Mouse (Mus musculus): ENCODE measurements around the gene Galnt7. TPM values are rescaled to one million over a fixed set of nuclear protein-coding genes. Genes with fewer than 3 reads are reported as not detected.
A peak's percentile ranks its signal among the peaks of the same experiment; 100 is the strongest.

Galnt7 gene
- polyA plus RNA-seq, 1 experiment: 2.0 TPM

- TF ChIP-seq CTCF (IDR thresholded peaks at IDR 0.05; ENCODE audit: extremely low read depth, insufficient read depth, insufficient read length, insufficient replicate concordance) (no peak), POLR2A (IDR thresholded peaks at IDR 0.05; ENCODE audit: low read depth, low read length) (no peak)
- 0 out of 2 replicates have a peak, but pooled peaks cover 2% of the 10 kb centered on the region for H3K36me3 ChIP-seq (ENCODE audit: control insufficient read depth, insufficient read depth, low read length)
- WGBS: under 1% methylated on average over 54 of the region's 54 CpGs
- DNase-seq (ENCODE audit: low read depth in 1 of 2, low spot score in 2 of 2): peak in 1 of 2 experiments; percentile 34
- H3K4me3 ChIP-seq (ENCODE audit: extremely low read depth, insufficient read depth, insufficient read length): peak overlapping the region; percentile 97
- H3K4me1 ChIP-seq (ENCODE audit: control insufficient read depth, insufficient read depth, insufficient read length): peaks cover 3% of the 10 kb centered on the region; the same call in 1 of the 2 replicates
- peak overlapping the region; percentile 89 for H3K27ac ChIP-seq (ENCODE audit: insufficient read depth, low read length)
- H3K27me3 ChIP-seq (ENCODE audit: control insufficient read depth, insufficient read depth, low read length): no peaks in the 10 kb centered on the region
Observed at GRCm38 (mm10) chr8:57486491-57487440, 166.1 kb downstream of the Galnt7 start.

DNA sequence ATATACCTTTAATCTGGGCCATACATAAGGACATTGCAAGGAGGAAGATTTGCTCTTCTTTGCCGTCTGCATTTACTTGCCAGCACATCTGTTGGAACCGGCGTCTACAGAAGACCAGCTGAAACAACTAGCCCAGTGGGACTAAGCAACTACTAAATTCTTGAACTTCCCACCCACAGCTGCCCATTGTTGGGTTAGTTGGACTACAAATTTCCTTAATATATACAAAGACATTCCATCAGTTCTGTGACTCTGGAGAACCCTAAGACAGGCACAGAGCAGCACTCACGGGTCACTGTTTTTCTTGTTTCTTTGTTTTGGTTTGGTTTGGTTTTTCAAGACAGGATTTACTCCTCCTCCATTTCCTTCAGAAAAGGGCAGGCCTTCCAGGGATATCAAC is 172.2 kb downstream of the Galnt7 start:
- H3K4me1 ChIP-seq (ENCODE audit: control insufficient read depth, insufficient read depth, insufficient read length): peaks cover under 1% of the 10 kb centered on the region
- TF ChIP-seq POLR2A (IDR thresholded peaks at IDR 0.05; ENCODE audit: low read depth, low read length) (no peak), CTCF (IDR thresholded peaks at IDR 0.05; ENCODE audit: extremely low read depth, insufficient read depth, insufficient read length, insufficient replicate concordance) (no peak)
- H3K27me3 ChIP-seq (ENCODE audit: control insufficient read depth, insufficient read depth, low read length): no peaks in the 10 kb centered on the region
- WGBS: 93% methylated on average over 4 of the region's 4 CpGs
- no peak overlapping the region for H3K4me3 ChIP-seq (ENCODE audit: extremely low read depth, insufficient read depth, insufficient read length)
- 0 out of 2 replicates have a peak, but pooled peaks cover 2% of the 10 kb centered on the region for H3K36me3 ChIP-seq (ENCODE audit: control insufficient read depth, insufficient read depth, low read length)
- DNase-seq (ENCODE audit: low read depth in 1 of 2, low spot score in 2 of 2): no peak
- no peak overlapping the region for H3K27ac ChIP-seq (ENCODE audit: insufficient read depth, low read length)

DNA sequence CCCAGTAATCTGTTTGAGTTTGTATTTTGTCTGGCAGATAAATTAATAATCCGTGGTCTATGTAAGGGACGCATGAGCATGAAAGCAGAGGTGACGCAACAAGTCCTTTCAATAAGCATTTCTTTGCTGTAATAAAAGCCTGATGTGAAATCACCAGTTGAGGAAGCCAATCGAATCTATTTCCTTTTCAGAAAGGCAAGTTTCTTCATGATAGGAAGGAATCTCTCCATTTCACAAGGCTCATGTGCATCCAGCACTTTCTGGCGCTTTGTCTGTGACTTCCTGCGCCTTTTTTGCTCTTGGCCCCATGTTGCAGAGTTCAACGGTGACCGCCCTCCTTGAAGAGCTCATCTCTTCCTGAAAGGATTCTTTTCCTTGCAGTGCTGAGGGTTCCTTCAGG is 173.1 kb downstream of the Galnt7 start:
- H3K4me1 ChIP-seq (ENCODE audit: control insufficient read depth, insufficient read depth, insufficient read length): no peaks in the 10 kb centered on the region; the same call in 1 of the 2 replicates
- TF ChIP-seq POLR2A (IDR thresholded peaks at IDR 0.05; ENCODE audit: low read depth, low read length) (no peak), CTCF (IDR thresholded peaks at IDR 0.05; ENCODE audit: extremely low read depth, insufficient read depth, insufficient read length, insufficient replicate concordance) (no peak)
- 95% methylated on average over 8 of the region's 8 CpGs for WGBS
- no peak overlapping the region for H3K4me3 ChIP-seq (ENCODE audit: extremely low read depth, insufficient read depth, insufficient read length)
- DNase-seq (ENCODE audit: low read depth in 1 of 2, low spot score in 2 of 2): no peak
- no peaks in the 10 kb centered on the region for H3K27me3 ChIP-seq (ENCODE audit: control insufficient read depth, insufficient read depth, low read length)
- H3K27ac ChIP-seq (ENCODE audit: insufficient read depth, low read length): no peak overlapping the region
- 0 out of 2 replicates have a peak, but pooled peaks cover 2% of the 10 kb centered on the region for H3K36me3 ChIP-seq (ENCODE audit: control insufficient read depth, insufficient read depth, low read length)

DNA sequence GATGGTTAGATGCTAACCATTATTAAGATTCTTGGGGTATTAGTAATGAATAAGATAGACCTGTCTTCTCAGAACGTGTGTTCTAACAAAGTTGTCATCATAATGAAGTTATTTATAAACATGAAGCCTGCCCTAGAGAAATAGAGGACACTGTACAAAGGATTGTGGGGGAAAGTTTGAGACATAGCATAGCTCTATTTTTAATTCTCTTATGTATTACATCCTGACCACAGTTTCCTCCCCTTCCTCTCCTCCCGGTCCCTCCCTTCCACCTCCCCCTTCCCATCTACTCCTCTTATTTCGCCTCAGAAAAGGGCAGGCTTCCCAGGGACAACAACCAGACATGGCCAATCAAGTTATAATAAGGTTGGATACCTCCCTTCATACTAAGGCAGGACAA is 174.4 kb downstream of the Galnt7 start:
- TF ChIP-seq CTCF (IDR thresholded peaks at IDR 0.05; ENCODE audit: extremely low read depth, insufficient read depth, insufficient read length, insufficient replicate concordance): no peak
- no peak for TF ChIP-seq POLR2A (IDR thresholded peaks at IDR 0.05; ENCODE audit: low read depth, low read length)
- WGBS: 17% methylated on average over 3 of the region's 3 CpGs
- Histone ChIP-seq H3K4me3 (ENCODE audit: extremely low read depth, insufficient read depth, insufficient read length) (no peak overlapping the region), H3K4me1 (ENCODE audit: control insufficient read depth, insufficient read depth, insufficient read length) (no peaks in the 10 kb centered on the region; the same call in 1 of the 2 replicates), H3K36me3 (ENCODE audit: control insufficient read depth, insufficient read depth, low read length) (0 out of 2 replicates have a peak, but pooled peaks cover 2% of the 10 kb centered on the region), H3K27me3 (ENCODE audit: control insufficient read depth, insufficient read depth, low read length) (no peaks in the 10 kb centered on the region), H3K27ac (ENCODE audit: insufficient read depth, low read length) (no peak overlapping the region)
- no peak for DNase-seq (ENCODE audit: low read depth in 1 of 2, low spot score in 2 of 2)

Other genes with a start within 250 kb of the Galnt7 start
- 0.14 and 0.16 TPM in 2 replicates for gene Scrg1, start 197.1 kb downstream of the Galnt7 start, polyA plus RNA-seq (2012; rRNA removed)
- gene Sap30, start 165.2 kb downstream of the Galnt7 start, polyA plus RNA-seq (2012; rRNA removed): 7.0 and 15.4 TPM in 2 replicates
- 14.5 and 14.8 TPM in 2 replicates for gene Hmgb2, start 141.1 kb downstream of the Galnt7 start, polyA plus RNA-seq (2012; rRNA removed)

All from spleen, adult 2 months (tissue).